Mouse (Mus musculus) left cerebral cortex, adult 2 months (tissue): ENCODE measurements around the gene Gm3127. TPM values are rescaled to one million over a fixed set of nuclear protein-coding genes. Genes with fewer than 3 reads are reported as not detected.
"Not testable (repeated sequence)": the region's sequence is repeated elsewhere in the genome, so short reads cannot be mapped to it uniquely, and the experiment has no call there.

Experiments used
- DNase-seq, 2 experiments: peaks; one replicate each; pipeline ENCODE4 v3.0.0; 2021 to 2022; ENCODE audit warnings: low spot score in 2 of 2, mixed read lengths in 1 of 2; ENCODE audit errors: extremely low spot score in 1 of 2
- H3K27ac ChIP-seq: fragments of 200-600 bp; 2 replicates; pipeline ENCODE4 v1.8.1; 2022
- H3K4me3 ChIP-seq: fragments of 200-600 bp; 2 replicates; pipeline ENCODE4 v1.8.1; 2022
- intact Hi-C: fragments of 180-260 bp; cut with DNase I; formaldehyde crosslinking; loops from one replicate; pipeline ENCODE4 v1.15.1; 2025
- long read RNA-seq, 2 experiments: library from polyadenylated mRNA; stranded (forward); transcript quantifications; one replicate each; pipeline ENCODE4 v2.0.0; 2021; ENCODE audit warnings: borderline mapping rate in 2 of 2
- total RNA-seq, 2 experiments: library from RNA; stranded (reverse); gene quantifications; 2 replicates each; pipeline ENCODE4 v1.2.3; 2021

Gene Gm3127
- total RNA-seq: not detected
- long read RNA-seq, experiment 1: 0 reads
- long read RNA-seq, experiment 2: 0 reads

- DNase-seq, intact Hi-C loops, H3K4me3 ChIP-seq, H3K27ac ChIP-seq: not testable (repeated sequence)
These were observed at the start of gene Gm3127 for GRCm38 (mm10) chr14:4164730-4165129. Gene Gm3127, plus strand, starts transcription at chr14:4165030.

DNA sequence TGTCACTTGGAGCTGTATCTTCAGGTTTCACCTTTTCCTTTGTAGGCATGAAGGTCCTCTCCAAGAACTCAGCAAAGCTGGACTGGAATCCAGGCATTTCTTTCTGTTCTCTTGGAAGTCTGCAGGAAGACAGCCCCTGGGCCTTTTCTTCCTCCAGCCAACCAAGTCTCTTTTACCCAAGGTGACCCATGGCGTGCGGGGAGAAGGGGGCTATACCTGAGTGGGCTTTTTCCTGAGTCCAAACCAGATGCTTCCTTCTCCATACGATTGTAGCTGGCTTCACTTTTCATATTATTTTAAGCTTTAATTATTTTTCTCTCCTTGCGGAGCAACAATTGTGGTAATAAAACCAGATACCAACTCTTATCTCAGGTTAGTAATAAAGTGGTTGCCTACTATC, 23.2 kb upstream of the Gm3127 start:
- intact Hi-C loops: not testable (repeated sequence)

GRCm38 (mm10) chr14:4182030-4182429, 17.2 kb downstream of the Gm3127 start:
- peak overlapping the region; percentile 28; the same call in 1 of the 2 replicates for H3K4me3 ChIP-seq
- peak in 1 of 2 experiments; percentile 6 for DNase-seq
- H3K27ac ChIP-seq, intact Hi-C loops: not testable (repeated sequence)

More for the DNA sequence above, 23.2 kb upstream of the Gm3127 start:
- H3K27ac ChIP-seq, DNase-seq, H3K4me3 ChIP-seq: not testable (repeated sequence)

GRCm38 (mm10) chr14:4182491-4183210, 17.8 kb downstream of the Gm3127 start, which contains the start of gene Gm2974:
Gene Gm2974, plus strand, starts transcription at chr14:4182576.
- intact Hi-C loops, H3K27ac ChIP-seq: not testable (repeated sequence)
- H3K4me3 ChIP-seq: peak within 1 kb of the TSS; percentile 28
- DNase-seq: peak in 1 of 2 experiments; percentile 11

- H3K4me3 ChIP-seq, intact Hi-C loops, DNase-seq, H3K27ac ChIP-seq: not testable (repeated sequence)
These were observed 18.5 kb downstream of the Gm3127 start for GRCm38 (mm10) chr14:4183375-4183774.

Other genes with a start within 250 kb of the Gm3127 start
- gene Gm3029, start 233.3 kb upstream of the Gm3127 start, total RNA-seq: not detected
- gene Gm3095, start 201.5 kb upstream of the Gm3127 start, total RNA-seq: not detected
- gene Gm3099, start 166.6 kb upstream of the Gm3127 start, total RNA-seq: not detected
- gene Gm5796, start 141.1 kb upstream of the Gm3127 start, total RNA-seq: 1 to 10 TPM; 2.0 to 2.8 TPM
- gene Gm3115, start 80.9 kb upstream of the Gm3127 start, total RNA-seq: under 1 TPM; 0.34 to 0.35 TPM
- 1 to 10 TPM; 1.8 to 3.2 TPM for gene Gm8108, start 54.5 kb upstream of the Gm3127 start, total RNA-seq
- gene Gm2974, start 17.5 kb downstream of the Gm3127 start, total RNA-seq: under 1 TPM; 0.42 to 0.50 TPM
- not detected for gene Gm3138, start 84.6 kb downstream of the Gm3127 start, total RNA-seq
- not detected for gene Gm3149, start 152.3 kb downstream of the Gm3127 start, total RNA-seq
- under 1 TPM; 0.56 to 0.59 TPM for gene 2610042L04Rik, start 169.7 kb downstream of the Gm3127 start, total RNA-seq
- not detected for gene Gm3159, start 232.5 kb downstream of the Gm3127 start, total RNA-seq